Mouse (Mus musculus) activated CD4-positive, CD25-positive, alpha-beta regulatory T cell, adult 4 months (primary cell): ENCODE results near the gene Ccdc62. TPM values are rescaled to one million over a fixed set of nuclear protein-coding genes. Genes with fewer than 3 reads are reported as not detected.

Experiments
- ATAC-seq: one replicate; pipeline ENCODE4 v1.8.0; 2017
- polyA plus RNA-seq, 2 experiments: library from polyadenylated mRNA; unstranded; fragments of 100-300 nt; shearing (Covaris generic); gene quantifications; one replicate each; pipeline ENCODE4 v1.2.1; 2017

Gene Ccdc62
- polyA plus RNA-seq: 1 to 10 TPM; 6.1 to 6.9 TPM

GRCm38 (mm10) chr5:123930508-123930989 is at the start of gene Ccdc62:
Ccdc62 (plus strand) TSS chr5:123930679.
- ATAC-seq: peak; percentile 94

- no peak for ATAC-seq
These were observed 49.7 kb upstream of the Ccdc62 start for GRCm38 (mm10) chr5:123880778-123881177.

GRCm38 (mm10) chr5:123883891-123884290 is 46.6 kb upstream of the Ccdc62 start:
- no peak for ATAC-seq

GRCm38 (mm10) chr5:123884332-123884731 is 46.1 kb upstream of the Ccdc62 start:
- no peak for ATAC-seq

- ATAC-seq: no peak
These were observed 44.1 kb upstream of the Ccdc62 start for GRCm38 (mm10) chr5:123886365-123886764.

GRCm38 (mm10) chr5:123890312-123890711 is 40.2 kb upstream of the Ccdc62 start:
- no peak for ATAC-seq

- no peak for ATAC-seq
These were observed 39.5 kb upstream of the Ccdc62 start for GRCm38 (mm10) chr5:123890987-123891386.

GRCm38 (mm10) chr5:123891669-123892068 is 38.8 kb upstream of the Ccdc62 start:
- ATAC-seq: no peak

GRCm38 (mm10) chr5:123893520-123893919 is 37.0 kb upstream of the Ccdc62 start:
- ATAC-seq: no peak

- no peak for ATAC-seq
These were observed 34.1 kb upstream of the Ccdc62 start for GRCm38 (mm10) chr5:123896395-123896794.

- ATAC-seq: no peak
These were observed 33.1 kb upstream of the Ccdc62 start for GRCm38 (mm10) chr5:123897352-123897751.

GRCm38 (mm10) chr5:123904059-123904672 is 26.3 kb upstream of the Ccdc62 start:
- ATAC-seq: no peak

- no peak for ATAC-seq
These were observed 24.1 kb upstream of the Ccdc62 start for GRCm38 (mm10) chr5:123906146-123906975.

GRCm38 (mm10) chr5:123906976-123907630 is 23.4 kb upstream of the Ccdc62 start, which contains the start of gene Denr:
Denr (plus strand) TSS chr5:123907175.
- ATAC-seq: peak; percentile 95

GRCm38 (mm10) chr5:123907631-123907977 is 22.9 kb upstream of the Ccdc62 start:
- ATAC-seq: no peak

- peak; percentile 93 for ATAC-seq
These were observed 15.6 kb upstream of the Ccdc62 start for GRCm38 (mm10) chr5:123914852-123915251.

GRCm38 (mm10) chr5:123922112-123922511 is 8.4 kb upstream of the Ccdc62 start:
- ATAC-seq: no peak

- ATAC-seq: no peak
These were observed 3.4 kb upstream of the Ccdc62 start, which contains the start of gene Gm43518 for GRCm38 (mm10) chr5:123927118-123927517. Gm43518 (plus strand) TSS chr5:123927418.

GRCm38 (mm10) chr5:123931131-123931530 is 652 bp downstream of the Ccdc62 start:
- no peak for ATAC-seq

GRCm38 (mm10) chr5:123932927-123933326 is 2.4 kb downstream of the Ccdc62 start:
- ATAC-seq: no peak

- no peak for ATAC-seq
These were observed 3.1 kb downstream of the Ccdc62 start for GRCm38 (mm10) chr5:123933556-123933955.

- ATAC-seq: no peak
These were observed 3.6 kb downstream of the Ccdc62 start for GRCm38 (mm10) chr5:123933957-123934591.

- ATAC-seq: no peak
These were observed 5.5 kb downstream of the Ccdc62 start for GRCm38 (mm10) chr5:123935931-123936330.
